Mouse (Mus musculus): Measurements from ENCODE around the gene Zfp92.
A peak's percentile ranks its signal among the peaks of the same experiment; 100 is the strongest.
"Not testable (repeated sequence)": the region's sequence is repeated elsewhere in the genome, so short reads cannot be mapped to it uniquely, and the experiment has no call there.

Zfp92 gene

GRCm38 (mm10) chrX:73410880-73411517, at the start of gene Zfp92:
Gene Zfp92 (plus strand): TSS chrX:73411096.
- DNase-seq (ENCODE audit: low spot score in 2 of 2) = peak in 1 of 2 experiments; percentile 21

- DNase-seq (ENCODE audit: low spot score in 2 of 2) = no peak
These were observed 47.6 kb upstream of the Zfp92 start for GRCm38 (mm10) chrX:73363291-73363690.

DNA sequence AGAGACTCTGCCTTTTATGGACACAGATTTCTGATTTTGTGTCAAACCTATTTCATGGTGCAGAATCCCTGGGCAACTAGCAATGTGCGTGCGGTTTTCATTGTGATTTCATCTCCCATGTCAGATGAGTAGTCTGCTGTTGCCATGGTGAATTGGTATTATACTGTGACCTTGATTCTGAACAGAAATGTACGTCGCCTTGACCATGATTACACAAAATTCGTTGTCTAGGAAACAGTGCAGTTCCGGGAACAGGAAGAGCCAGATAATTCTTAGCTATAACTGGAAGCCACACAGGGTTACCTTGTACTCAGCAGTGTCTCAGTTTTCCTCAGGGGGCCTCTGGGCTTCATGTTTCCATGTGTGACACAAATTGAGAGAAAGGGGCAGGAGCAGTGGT, 26.5 kb upstream of the Zfp92 start:
- peak; percentile 4 to 15 for DNase-seq (ENCODE audit: low spot score in 2 of 2)

DNA sequence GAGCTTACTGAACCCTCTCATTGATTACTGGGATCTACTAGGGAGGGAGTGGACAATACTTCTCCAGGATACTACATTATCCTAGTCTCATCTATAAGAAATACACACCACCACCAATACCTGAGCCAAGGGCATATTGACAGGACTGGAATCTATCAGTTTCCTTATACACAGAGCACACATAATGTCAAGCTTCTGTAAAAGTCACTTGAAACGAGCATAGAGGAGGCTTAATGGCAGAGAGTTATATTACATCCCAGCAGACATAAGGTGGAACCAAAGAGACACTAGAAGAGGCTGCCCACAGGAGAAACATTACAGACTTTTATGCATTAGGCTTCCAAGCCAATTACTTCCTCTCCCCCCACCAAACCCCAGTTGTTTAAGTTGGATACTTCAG, 26.0 kb upstream of the Zfp92 start:
- DNase-seq (ENCODE audit: low spot score in 2 of 2) = no peak

DNA sequence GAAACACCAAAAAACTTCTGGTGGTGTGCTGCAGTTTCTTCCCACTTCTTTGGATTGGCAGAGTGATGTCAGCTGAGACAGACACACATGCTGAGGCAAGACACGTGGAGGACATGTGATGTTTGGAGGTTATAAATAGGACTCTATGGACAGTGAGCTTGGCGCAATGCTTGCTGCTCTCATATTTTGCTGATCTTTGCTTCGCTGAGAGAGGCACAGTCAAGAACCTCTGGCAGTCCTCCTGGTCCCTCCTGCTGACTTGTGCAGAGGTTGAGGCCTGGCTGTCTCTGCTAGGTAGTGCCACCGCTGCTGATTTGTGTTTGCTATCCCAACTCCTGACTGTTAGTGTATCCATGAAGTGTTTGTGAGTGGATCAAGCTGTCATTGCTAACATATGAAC, 19.4 kb upstream of the Zfp92 start:
- no peak for DNase-seq (ENCODE audit: low spot score in 2 of 2)

DNA sequence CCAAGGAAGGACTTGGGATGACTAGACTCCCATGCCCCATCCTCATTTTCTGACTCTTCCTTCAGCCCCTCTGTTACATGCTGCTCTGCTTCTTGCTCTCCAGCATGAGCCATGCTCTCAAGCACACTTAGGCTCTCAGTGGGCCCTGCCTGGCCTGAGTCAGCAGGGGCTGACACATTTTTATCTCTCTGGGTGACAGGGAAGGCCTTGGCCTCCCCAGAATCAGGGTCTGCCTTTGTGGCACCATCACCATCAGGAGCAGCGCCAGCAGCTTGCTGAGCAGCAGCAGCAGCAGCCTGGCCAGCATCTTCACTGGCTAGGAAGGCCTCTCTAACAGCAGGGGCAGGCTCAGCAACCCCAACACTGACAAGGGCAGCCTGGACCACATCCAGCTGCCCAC, 14.4 kb upstream of the Zfp92 start:
- DNase-seq (ENCODE audit: low spot score in 2 of 2) = no peak

GRCm38 (mm10) chrX:73398636-73399035, 12.3 kb upstream of the Zfp92 start, which contains the start of gene Gm18336:
Gene Gm18336 (minus strand): TSS chrX:73398736.
- not testable (repeated sequence) for DNase-seq (ENCODE audit: low spot score in 2 of 2)

- no peak for DNase-seq (ENCODE audit: low spot score in 2 of 2)
These were observed 9.9 kb upstream of the Zfp92 start for GRCm38 (mm10) chrX:73400951-73401350.

DNA sequence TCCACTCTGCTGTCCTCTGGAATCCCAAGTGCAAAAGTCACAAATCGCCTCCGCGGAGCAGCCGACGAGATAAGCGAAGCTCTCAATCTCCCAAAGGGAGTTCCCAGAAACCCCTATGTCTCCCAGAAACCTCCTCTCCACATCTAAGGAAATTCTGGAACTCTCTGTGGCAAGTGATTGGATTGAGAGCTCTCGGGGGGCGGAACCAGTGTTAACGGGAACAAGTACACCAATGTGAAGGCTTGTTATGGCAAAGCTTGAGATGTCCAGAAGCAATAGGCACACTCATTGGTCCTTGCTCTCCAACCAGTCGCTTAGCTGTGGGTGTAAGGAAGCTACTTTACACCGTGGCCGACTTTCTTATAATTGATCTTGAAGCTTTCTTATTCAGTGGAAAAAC, 9.3 kb upstream of the Zfp92 start:
- no peak for DNase-seq (ENCODE audit: low spot score in 2 of 2)

DNA sequence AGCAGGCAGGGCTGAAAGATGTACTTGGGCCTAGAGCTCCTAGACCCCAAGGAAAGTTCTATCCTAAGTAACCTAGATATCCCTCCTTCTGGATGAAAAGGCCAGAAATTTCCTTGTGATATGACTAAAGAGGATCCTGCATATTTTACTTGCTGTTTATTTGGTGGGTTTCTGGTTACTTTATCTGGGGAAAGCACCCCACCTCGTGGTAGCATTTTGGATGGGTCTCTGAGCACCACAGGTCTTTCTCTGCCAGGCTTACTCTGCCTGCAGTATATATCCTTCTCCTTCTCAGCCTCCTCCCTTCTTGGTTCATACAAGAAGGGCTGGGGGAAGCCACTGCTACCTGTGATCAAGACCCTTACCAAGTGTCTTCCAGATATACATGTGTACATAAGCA, 1.9 kb downstream of the Zfp92 start:
- DNase-seq (ENCODE audit: low spot score in 2 of 2) = peak in 1 of 2 experiments; percentile 4

DNA sequence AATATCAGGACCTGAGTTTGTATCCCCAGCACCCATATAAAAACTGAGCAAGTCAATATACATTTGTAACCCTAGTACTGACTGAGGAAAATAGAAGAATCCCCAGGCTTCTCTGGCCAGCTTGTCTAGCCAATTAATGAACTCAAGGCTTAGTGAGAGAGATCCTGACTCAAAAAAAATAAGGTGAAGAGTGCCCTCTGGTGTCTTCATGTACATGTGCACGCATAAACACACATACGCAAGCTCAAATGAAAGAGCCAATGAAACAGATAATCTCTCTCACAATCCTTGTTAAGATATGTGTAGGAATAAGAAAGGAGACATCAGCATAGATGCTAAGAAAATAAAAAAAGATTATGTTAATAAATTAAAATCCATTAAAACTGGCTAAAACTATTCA, 19.1 kb downstream of the Zfp92 start:
- peak in 1 of 2 experiments; percentile 5 for DNase-seq (ENCODE audit: low spot score in 2 of 2)

DNA sequence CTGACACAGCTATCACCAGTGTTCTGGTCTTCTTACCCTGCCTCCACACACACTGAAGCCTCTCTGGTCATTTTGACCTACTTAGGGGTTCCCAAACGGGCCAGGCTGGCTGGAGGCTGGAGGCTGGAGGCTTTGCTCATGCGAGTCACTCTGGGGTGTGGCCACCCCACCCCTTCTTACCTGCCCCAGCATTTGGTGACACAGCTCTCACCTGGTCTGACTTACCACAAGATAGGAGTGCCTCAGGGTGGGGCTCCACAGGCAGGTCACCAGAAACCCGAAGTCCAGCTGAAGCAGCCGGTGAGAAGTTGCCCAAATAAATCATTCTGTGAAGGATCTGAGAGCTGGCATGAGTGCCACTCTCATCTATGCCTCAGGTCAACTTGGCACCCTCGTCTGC, 22.0 kb downstream of the Zfp92 start:
- DNase-seq (ENCODE audit: low spot score in 2 of 2) = no peak

GRCm38 (mm10) chrX:73435252-73435651, 24.4 kb downstream of the Zfp92 start, which contains the start of gene Trex2:
Gene Trex2 (minus strand): TSS chrX:73435344.
- no peak for DNase-seq (ENCODE audit: low spot score in 2 of 2)

GRCm38 (mm10) chrX:73441428-73441827, 30.5 kb downstream of the Zfp92 start:
- peak in 1 of 2 experiments; percentile 9 for DNase-seq (ENCODE audit: low spot score in 2 of 2)

DNA sequence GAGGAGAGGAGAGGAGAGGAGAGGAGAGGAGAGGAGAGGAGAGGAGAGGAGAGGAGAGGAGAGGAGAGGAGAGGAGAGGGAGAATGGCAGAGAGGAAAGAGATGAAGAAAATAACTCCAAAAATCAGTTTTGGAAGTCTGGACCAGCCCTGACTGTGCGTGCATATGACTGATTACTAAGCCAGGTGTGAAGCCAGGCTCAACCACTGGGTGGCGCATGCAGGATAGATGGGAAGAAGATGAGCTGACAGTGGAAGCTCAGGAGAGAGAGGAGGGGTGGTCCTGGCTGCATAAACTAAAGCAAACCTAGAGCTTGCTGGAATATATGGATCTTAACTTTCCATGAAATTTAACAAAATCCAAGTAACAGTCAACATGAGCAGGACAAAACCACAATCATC, 41.1 kb downstream of the Zfp92 start:
- peak; percentile 64 to 65 for DNase-seq (ENCODE audit: low spot score in 2 of 2)

- peak; percentile 88 to 89 for DNase-seq (ENCODE audit: low spot score in 2 of 2)
These were observed 48.0 kb downstream of the Zfp92 start, which contains the start of gene Haus7 for GRCm38 (mm10) chrX:73458877-73459392. Gene Haus7 (minus strand): TSS chrX:73459044.

GRCm38 (mm10) chrX:73460792-73461191, 49.9 kb downstream of the Zfp92 start:
- DNase-seq (ENCODE audit: low spot score in 2 of 2) = no peak

GRCm38 (mm10) chrX:73465483-73466186, 54.7 kb downstream of the Zfp92 start:
- peak; percentile 10 to 13 for DNase-seq (ENCODE audit: low spot score in 2 of 2)

DNA sequence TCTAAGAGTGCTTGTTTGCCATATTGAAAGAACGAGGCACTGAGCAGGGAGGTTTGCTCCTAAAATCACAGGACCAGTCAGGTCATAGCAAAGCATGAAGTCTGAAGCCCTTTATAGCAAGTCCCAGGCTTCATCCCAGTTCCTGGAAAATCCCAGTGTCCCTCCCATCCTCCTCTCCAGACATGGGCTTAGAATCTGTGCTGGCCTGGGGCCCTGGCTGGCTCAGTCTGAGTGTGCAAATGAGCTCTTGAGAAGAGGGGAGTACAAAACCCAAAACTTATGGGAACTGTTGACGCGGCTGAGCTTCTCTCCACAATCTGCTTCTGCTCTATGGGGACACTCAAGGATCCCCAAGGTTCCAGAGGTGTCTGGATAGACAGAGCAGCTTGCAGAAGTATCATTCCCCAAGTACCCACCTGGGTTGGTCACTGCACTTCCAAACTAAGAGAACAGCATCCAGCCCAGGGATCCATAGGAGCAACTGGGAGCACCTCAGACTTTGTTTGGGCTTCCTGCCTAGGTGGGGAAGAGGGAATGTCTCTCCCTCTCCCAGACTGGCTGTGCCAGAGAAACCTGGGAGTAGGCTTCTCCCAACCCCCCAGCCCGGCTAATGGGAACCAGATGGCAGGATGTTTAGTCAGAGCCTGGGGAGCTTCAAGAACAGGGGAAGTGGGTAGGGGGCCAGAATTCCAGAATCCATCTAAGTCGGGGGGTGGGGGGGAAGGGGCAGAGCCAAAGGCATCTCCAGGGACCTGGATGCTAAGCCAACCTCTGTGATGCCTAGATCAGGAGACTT, 56.7 kb downstream of the Zfp92 start:
- no peak for DNase-seq (ENCODE audit: low spot score in 2 of 2)

DNA sequence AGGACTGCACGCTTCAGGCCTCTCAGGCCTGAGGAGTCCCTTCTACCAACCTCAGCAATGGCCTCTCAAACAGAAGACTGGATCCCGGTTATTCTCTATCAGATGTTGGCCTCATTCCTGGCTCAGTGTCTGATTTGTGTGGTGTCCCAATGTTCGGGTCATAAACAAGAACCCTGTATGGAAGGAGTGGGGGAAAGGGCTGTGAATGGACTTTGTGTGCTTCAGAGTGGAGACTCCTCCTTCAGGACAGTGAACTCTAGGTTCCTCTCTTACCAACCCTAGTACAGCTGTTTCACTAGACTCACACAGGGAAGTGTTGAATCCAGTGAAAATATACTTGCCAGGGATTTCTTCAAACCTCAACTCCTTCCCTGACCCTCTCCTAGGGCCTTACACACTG, 57.4 kb downstream of the Zfp92 start:
- DNase-seq (ENCODE audit: low spot score in 2 of 2) = no peak

- DNase-seq (ENCODE audit: low spot score in 2 of 2) = no peak
These were observed 57.9 kb downstream of the Zfp92 start for GRCm38 (mm10) chrX:73468752-73469151.

DNA sequence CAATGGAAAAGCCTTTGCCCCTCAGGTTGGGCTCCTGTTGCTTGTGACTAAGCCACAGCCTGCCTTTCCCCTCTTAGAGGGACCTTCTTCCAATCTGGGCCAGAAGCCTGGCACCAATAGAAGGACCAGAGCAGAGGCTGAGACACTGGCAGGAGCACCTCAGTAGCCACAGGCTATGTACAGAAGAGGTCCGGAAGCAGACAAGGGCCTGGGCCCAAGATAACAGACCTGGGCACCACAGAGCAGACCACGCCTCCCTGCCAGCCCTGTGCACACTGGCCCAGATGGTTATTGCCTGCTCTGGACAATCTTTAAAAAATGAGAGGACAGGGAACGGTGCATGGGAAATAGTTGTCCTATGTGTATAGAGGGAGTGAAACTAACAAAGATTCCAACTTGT, 60.9 kb downstream of the Zfp92 start:
- DNase-seq (ENCODE audit: low spot score in 2 of 2) = no peak
